Mouse (Mus musculus): Measurements from ENCODE around the gene Taf7l.
A peak's percentile ranks its signal among the peaks of the same experiment; 100 is the strongest.

Gene Taf7l

GRCm38 (mm10) chrX:134476290-134476689 is at the start of gene Taf7l:
Taf7l (minus strand) TSS chrX:134476490.
- DNase-seq = no peak

- no peak for DNase-seq
Measured at GRCm38 (mm10) chrX:134525260-134525659, 49.0 kb upstream of the Taf7l start.

- DNase-seq = no peak
Measured at GRCm38 (mm10) chrX:134523772-134524171, 47.5 kb upstream of the Taf7l start.

- peak in 1 of 2 experiments; percentile 4 for DNase-seq
Measured at GRCm38 (mm10) chrX:134509473-134509872, 33.2 kb upstream of the Taf7l start.

- no peak for DNase-seq
Measured at GRCm38 (mm10) chrX:134507977-134508376, 31.7 kb upstream of the Taf7l start.

- DNase-seq = no peak
Measured at GRCm38 (mm10) chrX:134500651-134501050, 24.4 kb upstream of the Taf7l start.

GRCm38 (mm10) chrX:134481720-134482119 is 5.4 kb upstream of the Taf7l start:
- no peak for DNase-seq

- DNase-seq = no peak
Measured at GRCm38 (mm10) chrX:134474988-134475710, 1.1 kb downstream of the Taf7l start.

- DNase-seq = no peak
Measured at GRCm38 (mm10) chrX:134427307-134427706, 49.0 kb downstream of the Taf7l start.

- no peak for DNase-seq
Measured at GRCm38 (mm10) chrX:134426819-134427218, 49.5 kb downstream of the Taf7l start.

- DNase-seq = no peak
Measured at GRCm38 (mm10) chrX:134425798-134426197, 50.5 kb downstream of the Taf7l start.

- no peak for DNase-seq
Measured at GRCm38 (mm10) chrX:134424263-134424662, 52.0 kb downstream of the Taf7l start.

- DNase-seq = no peak
Measured at GRCm38 (mm10) chrX:134420097-134420496, 56.2 kb downstream of the Taf7l start.

- no peak for DNase-seq
Measured at GRCm38 (mm10) chrX:134412096-134412495, 64.2 kb downstream of the Taf7l start.

All from B cell, adult 2 months (primary cell).